Mouse (Mus musculus) bone marrow macrophage, adult 2 months (primary cell): ENCODE results near the gene Clic4. TPM values are rescaled to one million over a fixed set of nuclear protein-coding genes. Genes with fewer than 3 reads are reported as not detected.
"Not testable (repeated sequence)": the region's sequence is repeated elsewhere in the genome, so short reads cannot be mapped to it uniquely, and the experiment has no call there.

Experiments
- H3K27ac ChIP-seq: 2 replicates; pipeline ENCODE4 v1.5.1; 2012; ENCODE audit warnings: low read depth, low read length; ENCODE audit not compliant: insufficient read depth
- H3K4me1 ChIP-seq: 2 replicates; pipeline ENCODE4 v1.6.1; 2012; ENCODE audit warnings: low read length; ENCODE audit not compliant: control insufficient read depth, insufficient read depth
- H3K4me3 ChIP-seq: 2 replicates; pipeline ENCODE4 v1.5.1; 2012; ENCODE audit warnings: mild to moderate bottlenecking, low read length, moderate library complexity; ENCODE audit not compliant: insufficient read depth
- CTCF ChIP-seq: IDR thresholded peaks from 2 replicates; pipeline ENCODE4 v1.5.1; 2012; ENCODE audit warnings: low read depth, mild to moderate bottlenecking, low read length, moderate library complexity
- POLR2A ChIP-seq: IDR thresholded peaks from 2 replicates; pipeline ENCODE4 v1.6.1; 2012; ENCODE audit warnings: mild to moderate bottlenecking, low read depth, low read length, borderline replicate concordance
- polyA plus RNA-seq: library from polyadenylated mRNA; stranded (reverse); fragments of >200 nt; gene quantifications from 2 replicates; pipeline ENCODE4 v1.2.4, GENCODE M21; 2012; ENCODE audit not compliant: missing spikeins, insufficient read depth, insufficient read length

Gene Clic4
- polyA plus RNA-seq, 1 experiment, result 131 TPM

DNA sequence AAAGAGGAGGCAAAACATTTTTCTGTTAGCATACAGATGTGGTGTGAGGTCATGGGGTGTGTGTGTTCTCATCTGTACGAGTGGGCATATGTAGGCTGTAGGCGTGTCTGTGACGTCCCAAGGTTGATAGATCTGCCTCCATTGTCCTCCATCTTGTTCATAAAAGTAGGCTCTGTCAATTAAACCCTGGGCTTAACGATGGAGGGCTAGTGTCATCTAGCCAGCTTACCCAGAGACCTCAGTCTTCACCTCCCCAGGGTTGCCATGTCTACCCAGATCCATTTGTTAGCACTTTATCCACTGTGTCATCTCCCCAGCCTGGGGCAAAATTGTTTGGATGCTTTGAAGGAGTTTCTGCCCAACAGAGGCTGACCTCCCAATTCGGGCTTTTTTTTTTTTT is 67.9 kb downstream of the Clic4 start:
- Histone ChIP-seq H3K27ac (no peak overlapping the region), H3K4me3 (no peak overlapping the region), H3K4me1 (peaks cover 9% of the 10 kb centered on the region)
- TF ChIP-seq POLR2A (no peak), CTCF (no peak)

DNA sequence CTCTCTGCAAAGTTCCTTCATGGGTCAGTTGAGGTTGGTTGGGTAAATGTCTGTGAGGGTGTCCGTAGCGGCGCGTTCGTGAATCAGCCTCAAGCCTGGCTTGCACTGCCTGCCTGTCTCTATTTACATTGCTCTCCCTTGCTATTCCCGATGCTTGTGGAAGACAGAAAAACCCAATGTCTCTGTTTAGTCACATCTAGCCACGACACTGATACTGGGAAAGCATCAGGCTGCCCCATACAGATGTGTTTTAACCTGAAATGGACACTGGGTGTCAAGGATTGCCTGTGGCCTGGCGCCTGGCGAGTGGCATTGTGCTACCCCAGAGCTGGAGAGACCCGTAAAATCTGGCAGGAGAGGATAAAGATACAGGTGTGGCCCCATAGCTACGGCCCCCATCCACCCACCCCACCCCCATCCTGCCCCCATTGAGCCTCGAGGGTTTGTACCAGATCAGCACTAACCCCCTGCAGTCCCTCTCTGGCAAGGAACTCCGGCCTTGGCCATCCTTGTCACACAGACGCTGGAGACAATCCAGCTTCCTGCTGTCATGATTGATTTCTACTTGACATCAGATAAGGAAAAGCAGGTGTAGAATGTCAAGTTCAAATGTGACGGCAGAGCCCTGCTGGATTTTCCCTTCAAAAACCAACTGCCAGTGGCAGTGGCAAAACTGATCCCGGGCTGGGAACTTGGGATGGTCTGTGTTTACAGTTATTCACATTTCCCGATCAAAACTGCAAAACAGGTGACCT is 68.6 kb downstream of the Clic4 start:
- no peak overlapping the region for H3K27ac ChIP-seq
- TF ChIP-seq CTCF (no peak), POLR2A (no peak)
- peak overlapping the region; percentile 10; the same call in 1 of the 2 replicates for H3K4me3 ChIP-seq
- H3K4me1 ChIP-seq, result peaks cover 9% of the 10 kb centered on the region

DNA sequence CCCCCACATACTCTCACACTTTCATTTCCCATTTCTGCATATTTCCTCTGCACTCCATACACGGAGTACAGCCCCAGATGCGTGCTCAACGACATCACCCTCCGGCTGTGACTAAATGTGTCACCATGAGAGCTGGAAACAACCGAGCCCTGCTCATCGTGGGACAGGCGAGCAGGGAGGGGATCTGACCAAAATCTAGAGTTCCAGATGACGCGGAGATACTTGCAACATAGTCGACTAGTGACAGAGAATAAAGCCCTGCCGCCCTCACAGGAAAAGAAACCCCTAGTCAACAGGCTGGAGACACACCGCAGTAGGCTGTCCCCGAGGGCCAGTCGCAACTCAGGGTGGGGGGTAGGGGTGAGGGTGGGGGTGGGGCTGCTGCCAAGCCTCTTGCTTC is 69.3 kb downstream of the Clic4 start:
- H3K4me3 ChIP-seq, result peak overlapping the region; percentile 34
- TF ChIP-seq CTCF (no peak), POLR2A (no peak)
- peaks cover 9% of the 10 kb centered on the region for H3K4me1 ChIP-seq
- peak overlapping the region; percentile 32; the same call in 1 of the 2 replicates for H3K27ac ChIP-seq

DNA sequence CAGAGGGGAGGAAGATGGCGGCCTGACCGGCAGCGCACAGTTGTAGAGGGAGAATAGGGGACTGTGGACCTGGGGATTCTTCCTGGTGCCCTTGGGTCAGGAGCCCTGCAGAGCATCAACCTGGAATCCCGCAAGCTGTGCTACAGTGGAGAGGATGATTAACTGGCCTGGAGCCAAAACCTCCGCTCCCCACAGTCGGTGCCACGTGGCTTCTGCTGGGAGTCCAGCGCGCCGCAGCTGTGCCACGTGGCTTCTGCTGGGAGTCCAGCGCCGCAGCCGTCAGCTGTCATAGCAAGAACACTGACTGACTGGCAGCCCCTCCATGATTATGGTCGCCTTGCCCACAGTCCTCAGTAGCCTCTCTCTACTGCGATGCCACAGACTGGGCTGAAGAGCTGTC is 70.8 kb downstream of the Clic4 start:
- Histone ChIP-seq H3K4me1 (peaks cover 9% of the 10 kb centered on the region), H3K27ac (no peak overlapping the region), H3K4me3 (no peak overlapping the region)
- TF ChIP-seq POLR2A, result no peak
- no peak for TF ChIP-seq CTCF

DNA sequence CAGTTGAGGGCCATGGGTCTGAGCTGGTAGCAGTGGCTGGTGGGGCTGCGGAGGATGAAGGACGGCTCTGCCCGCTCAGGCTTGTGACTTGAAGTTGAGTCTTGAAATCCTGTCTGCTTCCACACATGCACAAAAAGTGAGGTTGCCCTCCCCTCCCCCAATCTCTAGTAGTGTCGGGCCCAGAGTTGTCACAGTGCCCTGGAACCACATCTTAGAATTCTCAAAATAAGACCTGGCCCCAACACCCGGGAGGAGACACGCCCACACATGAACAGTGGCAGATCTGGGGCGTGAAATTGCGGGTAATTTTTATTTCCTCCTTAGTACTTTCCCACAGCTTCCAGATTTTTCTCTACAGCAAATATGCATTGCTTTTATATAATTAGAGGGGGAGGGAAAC is 74.8 kb downstream of the Clic4 start:
- Histone ChIP-seq H3K4me1 (peaks cover 9% of the 10 kb centered on the region), H3K27ac (no peak overlapping the region), H3K4me3 (no peak overlapping the region)
- TF ChIP-seq CTCF, result no peak
- TF ChIP-seq POLR2A, result no peak

DNA sequence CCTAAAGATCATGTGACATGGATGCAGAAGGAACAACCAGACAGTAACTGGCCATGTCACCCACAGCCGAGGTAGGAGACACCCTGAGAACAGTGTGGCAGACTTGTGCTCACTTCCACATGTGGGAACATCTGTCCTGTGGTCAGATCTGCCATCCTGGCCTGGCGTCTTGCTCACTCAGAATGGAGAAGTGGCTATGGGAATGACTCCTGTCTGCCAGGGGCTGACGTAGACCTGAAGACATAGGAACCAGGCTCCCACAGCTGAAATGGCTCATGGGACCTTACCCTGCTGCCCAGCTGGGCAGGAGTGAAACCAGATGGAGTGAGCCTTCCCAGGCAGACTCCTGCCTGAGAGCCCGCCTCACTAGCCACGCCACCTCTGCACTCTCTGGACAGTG is 79.8 kb downstream of the Clic4 start:
- Histone ChIP-seq H3K4me3 (no peak overlapping the region), H3K4me1 (peaks cover 14% of the 10 kb centered on the region), H3K27ac (no peak overlapping the region)
- TF ChIP-seq CTCF, result no peak
- TF ChIP-seq POLR2A, result no peak

DNA sequence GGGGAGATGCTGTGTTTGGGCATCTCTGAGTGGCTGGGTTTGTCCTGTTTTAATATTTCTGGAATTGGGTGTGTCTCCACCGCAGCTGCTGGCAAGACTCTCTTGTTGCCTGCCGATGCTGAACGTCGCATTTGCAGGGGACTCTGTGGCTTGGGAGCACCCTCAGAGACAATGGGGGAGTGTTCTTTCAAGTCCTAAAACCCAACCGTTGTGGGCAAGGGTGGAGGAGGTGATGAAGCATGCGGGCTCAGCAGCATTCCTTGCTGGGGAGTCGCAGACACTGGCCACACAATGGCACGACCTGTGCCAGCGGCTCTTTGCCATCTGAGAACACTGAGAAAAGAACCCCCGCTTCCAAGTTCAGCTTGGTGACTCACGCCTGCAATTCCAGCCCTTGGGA is 81.0 kb downstream of the Clic4 start:
- TF ChIP-seq CTCF (no peak), POLR2A (no peak)
- no peak overlapping the region for H3K4me3 ChIP-seq

DNA sequence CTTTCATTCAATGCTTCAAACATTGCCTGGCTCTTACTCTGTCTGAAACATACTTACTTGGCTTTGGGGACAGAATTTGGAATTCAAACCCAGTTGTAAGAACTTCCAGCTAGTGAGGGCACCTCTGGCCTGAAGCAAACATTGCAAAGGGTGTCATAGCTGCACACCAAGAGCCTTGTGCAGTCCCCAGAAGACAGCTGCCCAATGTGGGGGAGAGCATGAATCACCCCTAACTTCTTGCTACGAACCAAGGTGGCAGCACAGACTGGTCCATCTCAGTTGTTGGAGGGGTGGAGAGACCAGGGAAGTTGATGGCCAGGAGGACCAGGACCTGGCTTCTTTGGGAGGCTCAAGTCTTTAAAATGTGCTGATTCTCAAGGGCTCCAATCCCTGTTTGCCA is 81.4 kb downstream of the Clic4 start:
- Histone ChIP-seq H3K27ac (no peak overlapping the region), H3K4me3 (no peak overlapping the region), H3K4me1 (peaks cover 14% of the 10 kb centered on the region)
- TF ChIP-seq CTCF (no peak), POLR2A (no peak)

More for the DNA sequence above, 81.0 kb downstream of the Clic4 start:
- Histone ChIP-seq H3K4me1 (peaks cover 14% of the 10 kb centered on the region), H3K27ac (no peak overlapping the region)

DNA sequence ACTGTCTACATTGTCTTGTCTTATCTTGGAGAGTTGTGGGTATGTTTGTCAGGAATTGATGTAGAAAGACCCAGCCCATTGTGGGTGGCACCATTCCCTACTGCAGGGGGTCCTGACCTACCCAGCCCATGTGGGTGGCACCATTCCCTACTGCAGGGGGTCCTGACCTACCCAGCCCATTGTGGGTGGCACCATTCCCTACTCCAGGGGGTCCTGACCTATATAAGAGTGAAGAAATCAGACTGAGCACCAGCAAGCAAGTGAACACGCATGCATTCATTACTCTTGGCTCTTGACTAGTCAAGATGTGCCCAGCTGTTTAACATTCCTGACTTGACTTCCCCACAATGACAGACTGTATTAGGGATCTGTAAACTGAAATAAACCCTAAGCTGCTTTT is 82.2 kb downstream of the Clic4 start:
- H3K27ac ChIP-seq, result no peak overlapping the region
- peaks cover 14% of the 10 kb centered on the region for H3K4me1 ChIP-seq
- TF ChIP-seq POLR2A (no peak), CTCF (no peak)
- no peak overlapping the region for H3K4me3 ChIP-seq

DNA sequence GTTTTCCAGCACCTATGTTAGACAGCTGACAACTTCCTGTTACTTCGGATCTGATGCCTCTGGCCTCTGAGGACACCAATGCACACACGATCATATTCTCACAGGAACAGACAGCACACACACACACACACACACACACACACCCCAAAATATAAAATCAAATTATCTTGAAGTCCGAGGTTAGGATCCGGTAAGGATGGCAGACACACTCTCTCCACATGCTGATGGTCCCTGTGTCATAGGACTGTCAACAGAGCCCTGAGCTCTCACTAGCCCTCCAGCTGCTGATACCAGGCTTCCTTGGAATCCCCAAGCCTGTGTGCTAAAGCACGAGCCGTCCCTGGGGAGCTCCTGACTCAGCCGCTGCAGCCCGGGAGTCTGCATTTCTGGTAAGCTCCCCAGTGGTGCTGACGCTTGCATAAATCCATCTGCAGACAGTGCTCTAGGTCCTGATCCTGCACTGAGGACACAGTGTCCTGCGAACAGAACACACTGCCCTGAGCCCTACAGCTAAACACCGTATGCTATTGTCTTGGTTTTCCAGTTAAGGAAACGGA is 83.1 kb downstream of the Clic4 start:
- Histone ChIP-seq H3K27ac (no peak overlapping the region), H3K4me3 (no peak overlapping the region), H3K4me1 (peaks cover 14% of the 10 kb centered on the region)
- no peak for TF ChIP-seq POLR2A

DNA sequence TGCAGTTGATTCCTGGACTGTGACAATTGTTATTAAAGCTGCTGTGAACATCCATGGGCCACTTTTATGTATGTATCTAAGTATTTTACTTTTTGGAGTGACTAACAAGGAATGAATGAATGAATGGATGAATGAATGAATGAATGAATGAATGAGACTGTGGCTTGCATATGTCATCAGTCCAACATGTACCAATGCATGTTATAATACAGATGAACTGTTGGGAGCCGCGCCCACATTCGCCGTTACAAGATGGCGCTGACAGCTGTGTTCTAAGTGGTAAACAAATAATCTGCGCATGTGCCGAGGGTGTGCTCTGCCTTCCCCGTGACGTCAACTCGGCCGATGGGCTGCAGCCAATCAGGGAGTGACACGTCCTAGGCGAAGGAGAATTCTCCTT is 88.3 kb downstream of the Clic4 start:
- not testable (repeated sequence) for H3K27ac ChIP-seq, H3K4me3 ChIP-seq
- H3K4me1 ChIP-seq, result peaks cover 29% of the 10 kb centered on the region
